8 mouse cellular contexts compared by ENCODE assay signal in genomic region chr11:54562761-54563160, GRCm38 (mm10). TPM values are rescaled to one million over a fixed set of nuclear protein-coding genes. Genes with fewer than 3 reads are reported as not detected.
DNase-seq lines count a peak whose midpoint lies in the region; ATAC-seq lines count a peak whose summit lies in the region.

No protein-coding gene starts in this region.

- H3K4me2 ChIP-seq in heart, embryonic 12.5 days: no peak overlapping the region

- WGBS in heart, embryonic 12.5 days: 81% methylated on average over 5 of the region's 5 CpGs
- 91% methylated on average over 5 of the region's 5 CpGs for WGBS in hindbrain, embryonic 10.5 days

- no peaks in the 10 kb centered on the region for H3K9me3 ChIP-seq in heart, embryonic 12.5 days (replicated peaks)
- no peaks in the 10 kb centered on the region for H3K9me3 ChIP-seq in hindbrain, embryonic 10.5 days

- peak; percentile 85 for DNase-seq in heart, adult 11 months
- DNase-seq in right cerebral cortex, adult 18-20 months: peak; percentile 23
- no peak for DNase-seq in right cerebral cortex, postnatal 25 days
- peak; percentile 45 for DNase-seq in c-Kit-positive CD71-negative TER-119-negative erythroid progenitor cells, embryonic 14.5 days (ENCODE audit: low read depth)
- no peak for DNase-seq in c-Kit-positive CD71-positive TER-119-positive erythroid progenitor cells, embryonic 14.5 days (ENCODE audit: low spot score)
- DNase-seq in hindbrain, embryonic 10.5 days (ENCODE audit: low spot score): no peak

- H3K4me1 ChIP-seq in heart, embryonic 12.5 days (replicated peaks): no peaks in the 10 kb centered on the region
- H3K4me1 ChIP-seq in hindbrain, embryonic 10.5 days (replicated peaks): no peaks in the 10 kb centered on the region

- no peaks in the 10 kb centered on the region for H3K27me3 ChIP-seq in heart, embryonic 12.5 days (replicated peaks)
- no peaks in the 10 kb centered on the region for H3K27me3 ChIP-seq in hindbrain, embryonic 10.5 days (ENCODE audit: insufficient read depth, poor library complexity, severe bottlenecking)

- H3K36me3 ChIP-seq in heart, embryonic 12.5 days: peaks cover 2% of the 10 kb centered on the region; the same call in 1 of the 2 replicates
- H3K36me3 ChIP-seq in hindbrain, embryonic 10.5 days: 0 out of 2 replicates have a peak, but pooled peaks cover 2% of the 10 kb centered on the region

- no peak overlapping the region for H3K4me3 ChIP-seq in heart, embryonic 12.5 days
- no peak overlapping the region for H3K4me3 ChIP-seq in hindbrain, embryonic 10.5 days

- no peak overlapping the region for H3K27ac ChIP-seq in heart, embryonic 12.5 days (ENCODE audit: poor library complexity, severe bottlenecking)
- no peak overlapping the region for H3K27ac ChIP-seq in hindbrain, embryonic 10.5 days

- no peak overlapping the region for H3K9ac ChIP-seq in heart, embryonic 12.5 days

- ATAC-seq in heart, embryonic 12.5 days (ENCODE audit: insufficient number of reproducible peaks, low FRiP score): no peak
- peak; percentile 88 for ATAC-seq in megakaryocyte progenitor cell, adult 5-6 weeks (replicated peaks; ENCODE audit: poor library complexity)

RNA-seq across cellular contexts. Expression of gene Rapgef6, which starts 40.1 kb away (rescaled TPM):
- polyA plus RNA-seq in heart, embryonic 12.5 days (2016; fragmentation: Nextera tagmentation; extraction: Ambion mirVana): 26.3 and 26.4 TPM in 2 replicates
- total RNA-seq in megakaryocyte progenitor cell, adult 5-6 weeks (2015): 53.3 and 61.0 TPM in 2 replicates
- total RNA-seq in megakaryocyte progenitor cell, adult 5-6 weeks (2017): 46.9 and 63.7 TPM in 2 replicates
- polyA plus RNA-seq in hindbrain, embryonic 10.5 days (2016; fragmentation: Nextera tagmentation; extraction: Ambion mirVana): 29.6 and 38.3 TPM in 2 replicates

Comparison
In these comparisons a context has a peak if more than half of its experiments do, and no peak if none do; other contexts are left out.
1. DNase-seq: peak in heart, adult 11 months (single experiment), right cerebral cortex, adult 18-20 months (single experiment) and c-Kit-positive CD71-negative TER-119-negative erythroid progenitor cells, embryonic 14.5 days (single experiment); none in right cerebral cortex, postnatal 25 days (single experiment), c-Kit-positive CD71-positive TER-119-positive erythroid progenitor cells, embryonic 14.5 days (single experiment) and hindbrain, embryonic 10.5 days (single experiment).